Mouse (Mus musculus) ES-E14 (cell line): ENCODE data around the gene C1qtnf4.

ENCODE experiments used
- CHD2 ChIP-seq: IDR thresholded peaks from 2 replicates; pipeline ENCODE4 v1.6.1; 2014; ENCODE audit warnings: mild to moderate bottlenecking, low read depth, low read length, inconsistent platforms
- HCFC1 ChIP-seq: IDR thresholded peaks from 2 replicates; pipeline ENCODE4 v1.6.1; 2012; ENCODE audit warnings: low read length, inconsistent platforms, borderline replicate concordance; ENCODE audit not compliant: insufficient read depth
- MAFK ChIP-seq: IDR thresholded peaks from 2 replicates; pipeline ENCODE4 v1.6.1; 2014; ENCODE audit warnings: mild to moderate bottlenecking, low read depth, low read length, inconsistent platforms; ENCODE audit not compliant: insufficient read depth
- ZNF384 ChIP-seq: IDR thresholded peaks from 2 replicates; pipeline ENCODE4 v1.6.1; 2012; ENCODE audit warnings: low read depth, low read length, inconsistent platforms

DNA sequence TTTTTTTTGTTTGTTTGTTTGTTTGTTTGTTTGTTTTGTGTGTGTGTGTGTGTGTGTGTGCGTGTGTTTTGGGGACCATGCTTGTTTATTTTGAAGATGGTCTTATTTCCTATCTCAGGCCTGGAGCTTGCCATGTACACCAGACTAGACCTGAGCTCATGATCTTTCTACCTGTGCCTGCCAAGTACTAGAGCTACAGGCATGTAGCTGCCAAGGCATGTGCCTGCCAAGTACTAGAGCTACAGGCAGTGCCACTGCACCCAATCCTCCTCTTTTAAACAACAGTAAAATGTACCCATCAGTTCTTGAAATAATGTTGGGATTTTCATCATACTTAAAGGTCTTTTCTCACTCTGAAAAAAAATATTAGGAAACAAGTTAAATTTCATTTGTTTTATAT lies 11.6 kb upstream of the C1qtnf4 start:
- TF ChIP-seq MAFK (no peak), HCFC1 (no peak), CHD2 (no peak), ZNF384 (no peak)
